Comparison of ENCODE assay signal across 16 mouse cellular contexts in genomic region chr15:59168660-59169170, GRCm38 (mm10).
"Had no signal": no experiment of that assay in that cellular context is flagged by ENCODE, and none has a peak within 500 bp of the region (broad histone marks: within the 10 kb centered on the region; RNA-seq: fewer than 3 reads in every experiment).

No protein-coding gene starts in this region.

- H3K27me3 ChIP-seq: intestine, embryonic 15.5 days; liver, embryonic 15.5 days; midbrain, embryonic 15.5 days; neural tube, embryonic 13.5 days; stomach, embryonic 15.5 days had no signal

- H3K27ac ChIP-seq: intestine, embryonic 15.5 days; left cerebral cortex, adult 2 months; limb, embryonic 10.5 days; liver, embryonic 15.5 days; macrophage; midbrain, embryonic 15.5 days; neural tube, embryonic 13.5 days; stomach, embryonic 15.5 days had no signal

- DNase-seq: kidney, postnatal 14 days; lung, adult 2 months; retina, postnatal 1 day; thymus, adult 2 months; thymus, postnatal 25 days had no signal

- H3K4me1 ChIP-seq: intestine, embryonic 15.5 days; limb, embryonic 10.5 days; liver, embryonic 15.5 days; midbrain, embryonic 15.5 days; neural tube, embryonic 13.5 days; stomach, embryonic 15.5 days had no signal

- H3K4me3 ChIP-seq: intestine, embryonic 15.5 days; left cerebral cortex, adult 2 months; limb, embryonic 10.5 days; liver, embryonic 15.5 days; megakaryocyte, embryonic 14.5 days; midbrain, embryonic 15.5 days; neural tube, embryonic 13.5 days; stomach, embryonic 15.5 days had no signal

- H3K9me3 ChIP-seq: intestine, embryonic 15.5 days; liver, embryonic 15.5 days; midbrain, embryonic 15.5 days; neural tube, embryonic 13.5 days; stomach, embryonic 15.5 days had no signal

- H3K36me3 ChIP-seq: intestine, embryonic 15.5 days; limb, embryonic 10.5 days; liver, embryonic 15.5 days; midbrain, embryonic 15.5 days; neural tube, embryonic 13.5 days; stomach, embryonic 15.5 days had no signal

- ATAC-seq: intestine, embryonic 15.5 days; midbrain, embryonic 15.5 days had no signal

- H3K9ac ChIP-seq: intestine, embryonic 15.5 days; liver, embryonic 15.5 days; midbrain, embryonic 15.5 days; neural tube, embryonic 13.5 days; stomach, embryonic 15.5 days had no signal

- H3K4me2 ChIP-seq: intestine, embryonic 15.5 days; liver, embryonic 11.5 days; liver, embryonic 15.5 days; midbrain, embryonic 11.5 days; midbrain, embryonic 15.5 days; neural tube, embryonic 13.5 days; stomach, embryonic 15.5 days had no signal
